Mouse (Mus musculus) C2C12 (cell line): ENCODE results near the gene Tiam1.

Source experiments
- CTCF ChIP-seq: IDR thresholded peaks from one replicate; pipeline ENCODE4 v1.5.1; 2011; ENCODE audit not compliant: control insufficient read depth, insufficient read depth, insufficient read length
- MYOD1 ChIP-seq: IDR thresholded peaks from one replicate; pipeline ENCODE4 v1.6.1; 2011; ENCODE audit warnings: low read depth; ENCODE audit not compliant: control insufficient read depth, insufficient read length
- USF1 ChIP-seq: IDR thresholded peaks from one replicate; pipeline ENCODE4 v1.6.1; 2011; ENCODE audit warnings: low read depth, mild to moderate bottlenecking, control low read depth, moderate library complexity

DNA sequence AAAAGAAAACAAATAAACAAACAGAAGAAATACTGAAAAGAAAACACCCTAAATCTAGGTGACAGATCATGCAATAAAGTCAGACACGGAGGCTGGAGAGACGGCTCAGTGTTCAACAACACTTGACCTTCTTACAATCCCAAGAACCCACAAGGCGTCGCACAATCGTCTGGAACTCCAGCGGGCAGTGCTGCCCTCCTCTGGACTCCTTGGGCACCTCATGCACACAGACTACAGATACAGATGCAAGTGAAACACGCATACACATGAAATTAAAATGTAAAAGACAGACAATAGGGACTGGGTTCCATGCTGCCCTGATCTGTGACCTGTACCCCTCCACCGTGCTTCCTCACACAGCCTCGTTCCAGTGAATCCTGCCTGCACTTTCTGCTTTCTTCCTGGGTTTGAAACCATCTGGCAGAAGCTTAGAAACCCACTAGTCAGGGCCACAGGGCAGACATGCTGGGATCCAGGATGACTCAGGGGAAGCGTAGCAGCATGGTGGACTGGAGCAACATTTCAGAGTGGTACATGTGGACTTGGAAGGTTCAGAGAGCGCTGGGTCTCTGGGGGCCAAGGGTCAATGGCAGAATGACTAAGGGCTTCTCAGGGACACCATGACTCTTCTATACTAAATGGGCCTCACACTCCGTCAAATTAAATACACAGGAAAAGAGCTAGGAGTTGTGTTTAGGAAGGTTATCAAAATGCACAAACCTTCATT, 240.8 kb downstream of the Tiam1 start:
- TF ChIP-seq CTCF (no peak), USF1 (no peak), MYOD1 (no peak)
